Mouse (Mus musculus) liver, embryonic 14.5 days (tissue): ENCODE measurements at regions not wholly inside any gene's neighbourhood (a gene's known extent, or its start where the extent isn't known, plus 50 kb on each side); places are given as distances from the start of the nearest gene placed in this dataset.

Source experiments
- CTCF ChIP-seq: IDR thresholded peaks from 2 replicates; pipeline ENCODE4 v1.5.1; 2016; ENCODE audit warnings: antibody characterized with exemption, low read depth, control low read depth
- EP300 ChIP-seq: IDR thresholded peaks from 2 replicates; pipeline ENCODE4 v1.6.1; 2016; ENCODE audit warnings: antibody characterized with exemption, low read depth

DNA sequence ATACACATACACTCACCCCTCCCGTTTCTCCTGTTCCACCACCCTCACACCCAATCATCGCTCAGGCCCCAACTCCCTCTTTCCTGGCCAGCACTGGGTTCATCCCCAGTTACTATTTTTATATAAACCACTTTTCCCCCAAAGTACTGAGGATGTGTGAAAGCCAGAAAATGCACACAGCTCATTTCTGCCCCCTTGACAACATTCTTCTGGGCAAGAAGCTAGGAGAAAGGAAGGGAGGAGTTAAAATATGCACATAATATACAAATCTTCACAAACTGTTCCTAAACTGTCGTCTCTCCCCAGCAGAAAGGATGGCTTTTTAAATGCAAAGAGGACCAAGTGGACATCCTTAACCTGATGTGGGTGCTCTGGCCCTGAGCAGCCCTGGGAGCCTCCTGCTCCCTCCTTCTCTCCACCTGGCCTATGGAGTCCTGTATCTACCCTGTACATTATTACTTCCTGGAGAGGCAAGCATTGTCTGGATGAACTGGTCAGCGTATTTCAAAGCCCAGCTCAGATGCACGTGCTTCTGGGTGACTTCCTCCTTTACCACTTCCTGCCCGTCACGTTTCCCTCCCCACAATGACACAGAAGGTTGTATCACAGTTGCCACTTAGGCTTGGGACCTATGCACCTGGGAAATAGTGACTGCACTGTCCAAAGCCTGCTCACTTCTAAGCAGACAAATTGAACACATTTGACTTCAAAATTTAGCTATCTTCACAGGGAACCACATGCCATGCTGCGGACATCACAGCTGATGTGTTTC, 227.8 kb downstream of the Rnf144a start:
- TF ChIP-seq CTCF: no peak
- TF ChIP-seq EP300: no peak
